Mouse (Mus musculus) limb, embryonic 11.5 days (tissue): ENCODE data around the gene Gpr149. TPM values are rescaled to one million over a fixed set of nuclear protein-coding genes. Genes with fewer than 3 reads are reported as not detected.

Experiments used
- ATAC-seq: fragments of 200-750 bp; cut with Nextera tagmentation; 2 replicates; pipeline ENCODE4 v1.8.0; 2017; ENCODE audit warnings: low read depth; ENCODE audit not compliant: insufficient number of reproducible peaks, low FRiP score, low TSS enrichment
- DNase-seq: peaks from one replicate; pipeline ENCODE4 v3.0.0-alpha.2; 2015; ENCODE audit warnings: low spot score
- H3K27ac ChIP-seq: fragments of 300-500 bp; sonication (generic); replicated peaks from 2 replicates; pipeline ENCODE4 v1.5.1; 2014; ENCODE audit warnings: low read depth, mild to moderate bottlenecking, low read length
- H3K27me3 ChIP-seq: fragments of 300-500 bp; sonication (generic); 2 replicates; pipeline ENCODE4 v1.6.1; 2014; ENCODE audit warnings: mild to moderate bottlenecking, low read length, mixed read lengths; ENCODE audit not compliant: control insufficient read depth, insufficient read depth
- H3K36me3 ChIP-seq: fragments of 300-500 bp; sonication (generic); 2 replicates; pipeline ENCODE4 v1.6.1; 2014; ENCODE audit warnings: mild to moderate bottlenecking, low read length, moderate library complexity, mixed read lengths; ENCODE audit not compliant: control insufficient read depth, insufficient read depth
- H3K4me1 ChIP-seq: fragments of 300-500 bp; sonication (generic); 2 replicates; pipeline ENCODE4 v1.6.1; 2014; ENCODE audit warnings: low read length, mixed read lengths; ENCODE audit not compliant: control insufficient read depth, insufficient read depth
- H3K4me2 ChIP-seq: fragments of 300-500 bp; sonication (generic); 2 replicates; pipeline ENCODE4 v1.6.1; 2014; ENCODE audit warnings: low read depth, mild to moderate bottlenecking, moderate library complexity; ENCODE audit not compliant: severe bottlenecking
- H3K4me3 ChIP-seq: fragments of 300-500 bp; sonication (generic); 2 replicates; pipeline ENCODE4 v1.5.1; 2014; ENCODE audit warnings: low read depth, low read length
- H3K9ac ChIP-seq: fragments of 300-500 bp; sonication (generic); 2 replicates; pipeline ENCODE4 v1.6.1; 2014; ENCODE audit warnings: mild to moderate bottlenecking, low read length
- H3K9me3 ChIP-seq: fragments of 300-500 bp; sonication (generic); 2 replicates; pipeline ENCODE4 v1.6.1; 2016; ENCODE audit warnings: low read length; ENCODE audit not compliant: control insufficient read depth
- WGBS: fragments of 180-500 bp; shearing (Covaris S2); extraction: QIAGEN DNeasy Blood & Tissue Kit; methylation state at CpG from one replicate; pipeline ENCODE4 v1.1.7; 2014; 5-methylcytosine and 5-hydroxymethylcytosine counted together
- polyA plus RNA-seq: library from polyadenylated mRNA; unstranded; fragments of >200 nt; fragmentation: Nextera tagmentation; extraction: Ambion mirVana; gene quantifications from 2 replicates; pipeline ENCODE4 v1.2.1, GENCODE M21; 2014

Gene Gpr149
- polyA plus RNA-seq, 1 experiment from 2014 or later: not detected

- no peak for ATAC-seq
- Histone ChIP-seq H3K9me3 (no peaks in the 10 kb centered on the region), H3K4me3 (no peak overlapping the region), H3K36me3 (peaks cover 6% of the 10 kb centered on the region; the same call in 1 of the 2 replicates), H3K9ac (no peak overlapping the region), H3K4me1 (no peaks in the 10 kb centered on the region), H3K4me2 (no peak overlapping the region), H3K27me3 (no peaks in the 10 kb centered on the region), H3K27ac (no peak overlapping the region)
- WGBS: 94% methylated on average over 2 of the region's 2 CpGs
- DNase-seq: no peak
Measured at GRCm38 (mm10) chr3:62484340-62484739, 120.6 kb downstream of the Gpr149 start.

Other genes starting within 250 kb of the Gpr149 start
- 46.1 and 48.6 TPM in 2 replicates for gene Dhx36, start 98.1 kb downstream of the Gpr149 start, polyA plus RNA-seq